Mouse (Mus musculus) heart, postnatal 4 days (tissue): ENCODE data around the gene Otud1. TPM values are rescaled to one million over a fixed set of nuclear protein-coding genes. Genes with fewer than 3 reads are reported as not detected.
A peak's percentile ranks its signal among the peaks of the same experiment; 100 is the strongest.

Experiments used
- DNase-seq: peaks from one replicate; pipeline ENCODE4 v3.0.0; 2021
- total RNA-seq, 2 experiments: library from RNA; stranded (reverse); gene quantifications; 2 replicates each; pipeline ENCODE4 v1.2.3; 2021

Gene Otud1
- 10 to 100 TPM; 37.0 to 38.4 TPM for total RNA-seq

DNA sequence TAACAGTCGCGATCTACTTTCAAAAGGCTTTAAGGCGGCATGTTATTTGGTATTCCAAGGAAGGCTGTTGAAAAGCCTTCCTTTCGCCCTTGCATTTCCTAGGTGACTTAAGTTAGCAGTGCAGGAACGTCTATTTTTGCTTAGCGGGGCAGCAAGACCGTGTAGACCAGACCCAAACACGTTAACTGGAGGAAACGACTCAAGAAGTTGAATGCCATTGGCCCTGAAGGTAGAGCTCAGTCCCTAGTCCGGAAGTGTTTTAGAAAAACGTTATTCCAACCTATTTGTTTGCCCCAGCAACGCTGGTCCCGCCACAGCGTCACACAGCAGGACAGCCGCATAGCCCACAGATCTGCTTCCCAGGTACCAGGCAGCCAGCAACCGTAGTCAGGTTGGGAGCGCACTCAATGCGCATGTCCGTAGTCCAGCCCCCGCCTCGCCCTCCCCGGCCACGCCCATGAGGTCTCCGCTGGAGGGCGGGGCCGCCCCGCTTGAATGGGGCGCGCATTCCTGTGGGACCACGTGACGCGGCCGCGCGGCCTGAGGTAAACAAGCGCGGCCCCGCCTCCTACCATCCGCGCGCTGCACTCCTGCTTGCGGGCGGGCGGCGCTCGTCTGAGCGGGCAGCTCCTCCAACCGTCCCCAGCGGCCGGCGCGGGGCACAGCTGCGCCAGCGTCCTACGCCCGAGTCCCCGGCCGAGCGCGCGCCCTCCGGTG, at the start of gene Otud1:
Gene Otud1 (plus strand): TSS at position 595 of the 717 bp plus-strand sequence.
- DNase-seq: peak; percentile 97

GRCm38 (mm10) chr2:19607852-19608251, 49.7 kb upstream of the Otud1 start:
- no peak for DNase-seq

DNA sequence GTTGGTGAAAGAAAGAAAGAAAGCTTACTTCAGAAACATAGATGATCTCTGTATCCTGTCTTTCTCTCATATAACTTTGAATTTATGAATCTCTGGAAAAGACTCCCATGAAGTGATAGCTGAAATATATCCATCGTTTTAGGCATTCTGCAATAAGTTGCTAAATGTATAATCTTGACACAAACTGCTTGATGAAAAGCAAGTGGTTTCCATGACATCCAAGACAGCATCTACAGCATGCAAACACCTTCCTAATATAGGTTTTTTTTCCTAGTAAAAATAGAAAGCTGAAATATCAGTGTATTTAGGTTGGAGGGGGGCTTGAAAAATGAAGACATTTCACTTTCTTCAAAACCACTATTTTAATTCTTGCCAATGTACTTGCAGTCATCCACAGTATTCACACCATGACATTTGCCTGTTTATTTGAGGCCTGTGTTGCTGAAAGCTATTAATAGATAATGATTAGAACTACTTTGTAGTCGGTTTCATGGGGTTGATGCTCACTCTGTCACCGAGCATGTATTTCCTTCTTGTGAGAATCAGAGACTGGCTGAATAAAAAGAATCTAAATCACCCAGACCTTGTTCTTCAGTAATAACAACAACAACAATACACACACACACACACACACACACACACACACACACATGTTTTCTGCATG, 49.0 kb upstream of the Otud1 start:
- DNase-seq: no peak

GRCm38 (mm10) chr2:19622041-19622440, 35.5 kb upstream of the Otud1 start:
- DNase-seq: no peak

DNA sequence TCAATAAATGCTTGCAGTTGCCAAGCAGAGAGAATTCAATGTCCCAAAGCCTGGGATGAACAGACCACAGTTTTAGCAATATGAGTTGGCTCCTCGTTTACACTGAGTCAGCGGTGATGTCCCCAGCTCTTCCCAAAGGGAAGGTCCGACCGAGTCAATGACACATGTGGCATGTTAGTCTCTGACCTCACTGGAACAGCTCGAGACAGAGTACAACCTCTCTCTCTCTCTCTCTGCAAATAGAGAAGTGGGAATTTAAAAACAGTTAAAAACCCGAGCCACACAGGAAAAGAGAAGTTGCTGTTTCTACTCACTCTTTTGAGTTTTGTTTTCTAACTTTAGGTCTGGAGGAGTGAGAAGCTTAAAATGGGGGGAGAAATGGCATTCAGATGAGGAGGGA, 30.5 kb upstream of the Otud1 start:
- no peak for DNase-seq

- no peak for DNase-seq
These were observed 29.5 kb upstream of the Otud1 start for GRCm38 (mm10) chr2:19627920-19628608.

DNA sequence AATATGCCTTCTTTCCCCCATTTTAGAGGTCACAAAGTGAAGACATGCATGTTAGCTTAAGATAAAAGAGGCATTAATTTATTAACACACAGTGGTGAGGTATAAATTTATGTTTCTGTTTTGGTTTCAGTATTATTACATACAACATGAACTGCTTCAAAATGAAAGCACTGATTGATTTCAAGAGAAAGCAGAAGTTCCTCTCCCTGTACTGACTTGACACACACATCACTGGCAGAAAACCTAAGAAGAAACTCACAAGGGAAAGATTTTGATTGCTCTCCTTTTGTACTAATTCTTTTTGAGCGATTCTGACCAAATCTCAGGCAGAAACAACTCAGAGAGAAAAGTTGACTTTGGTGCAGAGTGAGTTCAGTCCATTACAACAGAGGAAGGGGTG, 27.0 kb upstream of the Otud1 start:
- no peak for DNase-seq

- no peak for DNase-seq
These were observed 24.1 kb upstream of the Otud1 start for GRCm38 (mm10) chr2:19633406-19633920.

GRCm38 (mm10) chr2:19645182-19645581, 12.4 kb upstream of the Otud1 start:
- no peak for DNase-seq

- DNase-seq: no peak
These were observed 11.4 kb upstream of the Otud1 start for GRCm38 (mm10) chr2:19646144-19646543.

GRCm38 (mm10) chr2:19646910-19647309, 10.6 kb upstream of the Otud1 start:
- DNase-seq: peak; percentile 70

DNA sequence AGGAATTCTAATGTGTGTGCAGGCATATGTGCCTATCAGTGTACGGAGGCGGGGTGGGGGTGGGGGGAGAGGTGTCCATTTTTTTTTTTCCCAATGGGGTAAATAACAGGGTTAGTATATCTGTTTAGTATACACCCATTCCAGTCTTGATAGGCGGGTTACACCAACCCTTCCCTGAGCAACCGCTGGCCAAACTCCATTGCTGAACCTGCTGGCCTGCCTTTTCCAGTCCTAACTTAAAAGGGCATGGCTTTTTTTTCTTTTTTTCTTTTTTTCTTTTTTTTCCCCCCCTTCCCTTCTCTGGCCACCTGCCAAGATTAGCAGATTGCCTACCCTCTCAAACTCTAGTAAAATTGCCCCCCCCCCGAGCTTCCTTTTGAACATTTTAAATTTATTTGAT, 1.1 kb upstream of the Otud1 start:
- no peak for DNase-seq

- DNase-seq: peak; percentile 69
These were observed 483 bp downstream of the Otud1 start for GRCm38 (mm10) chr2:19657881-19658589.

- peak; percentile 41 for DNase-seq
These were observed 1.3 kb downstream of the Otud1 start for GRCm38 (mm10) chr2:19658661-19659384.

GRCm38 (mm10) chr2:19660875-19661274, 3.3 kb downstream of the Otud1 start:
- no peak for DNase-seq

GRCm38 (mm10) chr2:19663146-19663848, 5.7 kb downstream of the Otud1 start:
- peak; percentile 43 for DNase-seq

DNA sequence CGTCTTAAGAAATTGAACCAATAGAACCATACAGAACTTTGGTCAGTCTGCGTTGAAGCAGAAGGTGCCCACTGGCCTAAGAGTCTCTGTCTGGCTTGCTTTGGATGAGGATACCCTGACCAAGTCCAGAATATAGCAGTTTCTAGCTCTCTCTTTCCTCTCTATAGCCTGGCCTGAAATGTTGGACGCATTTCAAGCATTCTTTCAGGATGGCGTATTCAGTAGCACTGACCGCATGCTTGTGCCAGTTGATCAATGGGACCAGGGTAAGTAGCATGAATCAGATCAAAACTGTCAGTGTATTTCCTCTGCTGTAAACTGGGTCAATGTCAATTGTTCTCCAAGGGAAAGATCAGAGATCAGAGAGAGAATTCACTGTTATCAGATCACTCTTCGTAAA, 6.6 kb downstream of the Otud1 start:
- DNase-seq: peak; percentile 48

DNA sequence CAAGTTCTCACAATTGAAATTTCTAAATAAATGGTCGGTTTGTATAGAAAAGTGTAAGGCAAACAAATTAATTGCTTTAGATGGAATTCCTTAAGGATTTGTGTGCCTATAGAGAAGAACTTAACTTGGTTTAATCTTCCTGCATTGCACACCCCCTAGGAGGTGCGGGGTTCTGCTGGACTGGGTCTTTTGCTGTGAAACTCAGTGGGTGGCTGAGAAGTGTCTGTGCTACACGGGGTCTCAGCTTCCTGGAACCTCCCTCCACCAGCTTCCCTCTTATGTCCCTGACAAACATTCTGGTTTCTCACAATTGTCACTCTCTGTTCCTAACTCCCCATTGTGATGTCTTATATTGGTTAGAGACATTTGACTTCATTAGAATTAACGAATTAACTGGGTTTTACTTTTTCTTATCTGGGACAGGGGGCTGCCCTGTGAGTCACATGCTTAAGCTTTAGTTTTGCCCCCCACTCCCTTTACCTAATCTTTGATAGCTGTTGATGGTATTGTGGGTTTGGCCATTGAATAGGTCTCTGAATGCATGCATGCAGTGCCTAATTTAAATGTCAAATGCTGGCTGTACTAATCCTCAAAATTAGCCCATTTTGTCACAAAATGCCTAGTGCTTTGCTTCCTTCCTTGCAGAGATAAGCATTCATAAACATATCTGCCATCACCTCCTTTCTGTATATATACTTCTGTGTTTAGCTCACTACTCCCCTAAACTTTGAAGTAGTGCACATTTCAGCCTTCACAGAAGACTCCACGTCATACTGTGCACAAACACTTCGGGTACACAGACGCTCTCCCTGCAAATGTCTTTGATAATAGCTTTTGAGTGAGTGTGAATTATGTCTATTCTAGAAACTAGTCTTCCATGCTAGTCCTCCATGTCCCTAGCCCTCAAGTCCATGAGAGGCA, 7.3 kb downstream of the Otud1 start:
- DNase-seq: no peak

DNA sequence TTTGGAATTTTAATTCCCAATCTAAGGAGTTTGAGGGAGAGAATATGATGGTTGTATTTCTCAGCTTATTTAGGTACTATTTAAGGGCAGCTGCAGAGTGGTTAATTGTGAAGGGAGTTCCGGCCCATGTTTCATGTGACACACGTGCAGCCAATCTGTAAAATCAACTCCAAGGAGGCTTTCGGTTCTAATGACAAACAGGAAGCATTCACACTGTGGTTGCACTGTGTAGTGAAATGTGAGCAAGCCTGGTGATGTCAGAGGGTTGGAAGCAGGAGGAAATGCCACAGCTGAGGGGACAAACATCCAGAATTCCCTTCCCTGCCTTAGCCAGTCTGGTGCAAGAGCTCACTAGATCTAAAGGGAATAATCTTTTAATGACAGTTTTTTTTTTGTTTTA, 8.3 kb downstream of the Otud1 start:
- DNase-seq: peak; percentile 40
